Mouse (Mus musculus): ENCODE data around the gene Rps12-ps3.

GRCm38 (mm10) chr19:59371016-59371415 is 48.9 kb downstream of the Rps12-ps3 start:
- TF ChIP-seq EP300 (optimal IDR thresholded peaks at IDR 0.05) (no peak), CTCF (IDR thresholded peaks at IDR 0.05; ENCODE audit: low read depth) (no peak)
